Mouse (Mus musculus) cerebellum, adult (tissue): ENCODE results near the gene Glp2r.

ENCODE experiments used
- ATAC-seq: cut with Nextera tagmentation; 2 replicates; pipeline ENCODE4 v1.9.2; 2017; ENCODE audit warnings: mild to moderate bottlenecking, moderate library complexity, mixed read lengths; ENCODE audit not compliant: insufficient number of reproducible peaks, low FRiP score, low TSS enrichment

Glp2r gene

DNA sequence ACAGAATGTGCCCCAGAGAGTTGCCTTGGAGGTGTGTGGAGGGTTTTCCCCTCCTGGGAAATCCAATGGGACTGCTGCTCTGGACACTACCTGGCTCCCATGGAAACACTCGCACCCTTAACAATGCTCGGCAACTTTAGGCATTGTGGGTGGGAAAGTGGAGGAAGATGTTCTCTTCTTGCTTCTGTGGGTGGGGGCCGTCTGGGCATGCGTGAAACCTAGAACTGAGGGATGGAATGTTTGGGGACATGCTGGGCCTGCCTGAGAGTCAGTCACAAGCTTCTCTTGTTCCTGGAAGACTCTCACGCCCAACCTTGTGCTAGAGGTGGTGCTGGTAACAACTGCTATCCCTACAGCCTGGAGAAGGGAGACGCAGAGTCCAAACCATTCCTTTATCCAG is 106.0 kb downstream of the Glp2r start:
- no peak for ATAC-seq

GRCm38 (mm10) chr11:67664261-67664660 is 106.7 kb downstream of the Glp2r start:
- peak; percentile 73 for ATAC-seq

GRCm38 (mm10) chr11:67663437-67663836 is 107.5 kb downstream of the Glp2r start:
- ATAC-seq: no peak

GRCm38 (mm10) chr11:67661465-67661864 is 109.5 kb downstream of the Glp2r start:
- no peak for ATAC-seq

DNA sequence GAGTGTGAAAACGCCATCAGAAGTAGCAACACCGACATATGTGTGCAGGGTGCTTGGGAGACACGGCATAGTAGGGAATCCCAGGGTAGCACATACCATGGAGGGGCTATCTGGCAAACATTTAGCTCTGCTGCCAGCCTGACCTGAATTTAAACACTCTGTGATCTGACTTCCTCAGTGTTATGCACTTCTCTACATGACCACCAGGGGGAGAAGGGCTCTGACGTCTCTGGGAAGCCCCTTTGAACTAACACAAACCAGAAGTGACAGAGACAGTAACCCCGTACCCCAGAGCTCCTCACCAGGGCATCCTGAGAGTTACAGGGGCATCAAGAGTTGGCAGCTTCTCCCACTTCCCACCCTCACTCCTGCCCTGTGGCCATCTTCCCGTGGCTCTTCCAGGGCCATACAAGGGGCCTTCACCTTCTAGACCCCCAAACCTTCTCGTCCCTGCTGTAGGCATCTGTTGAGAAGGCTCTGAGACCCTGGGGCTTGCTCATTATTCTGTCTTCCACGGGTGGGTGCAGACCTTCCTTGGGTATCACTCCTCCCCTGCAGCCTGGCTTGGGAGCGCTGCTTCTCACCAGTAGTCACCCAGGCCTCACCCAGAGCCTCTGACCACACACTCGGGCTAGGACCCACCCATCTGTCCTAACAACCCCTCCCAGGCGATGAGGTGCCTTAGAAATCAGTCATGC is 113.1 kb downstream of the Glp2r start:
- ATAC-seq: no peak

DNA sequence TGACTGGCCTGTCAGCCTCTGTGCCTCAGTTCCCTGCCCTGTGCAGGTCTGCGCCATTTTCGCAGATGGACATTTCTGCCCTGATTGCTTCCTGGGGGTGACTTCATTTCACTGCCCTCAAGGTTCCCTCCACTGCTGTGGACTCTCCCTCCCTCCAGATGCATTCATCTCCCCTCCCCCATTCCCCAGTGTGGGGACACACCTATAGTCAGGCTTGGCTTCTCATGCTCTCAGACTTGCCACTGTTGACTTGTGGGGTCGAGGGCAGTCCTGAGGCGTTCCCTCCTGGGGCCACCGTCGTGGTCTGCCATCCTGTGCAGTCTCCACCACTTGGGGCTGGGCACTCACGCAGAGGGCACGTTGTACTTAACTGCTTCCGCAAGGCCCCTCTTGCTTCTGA is 114.1 kb downstream of the Glp2r start:
- ATAC-seq: no peak

- ATAC-seq: no peak
These were observed 114.6 kb downstream of the Glp2r start for GRCm38 (mm10) chr11:67656366-67656765.

GRCm38 (mm10) chr11:67655236-67655959 is 115.6 kb downstream of the Glp2r start:
- peak; percentile 34 for ATAC-seq

- ATAC-seq: no peak
These were observed 116.4 kb downstream of the Glp2r start for GRCm38 (mm10) chr11:67654514-67654913.

GRCm38 (mm10) chr11:67653521-67654090 is 117.3 kb downstream of the Glp2r start:
- no peak for ATAC-seq

GRCm38 (mm10) chr11:67652893-67653255 is 118.1 kb downstream of the Glp2r start:
- ATAC-seq: no peak

GRCm38 (mm10) chr11:67652194-67652892 is 118.6 kb downstream of the Glp2r start:
- ATAC-seq: peak; percentile 59

DNA sequence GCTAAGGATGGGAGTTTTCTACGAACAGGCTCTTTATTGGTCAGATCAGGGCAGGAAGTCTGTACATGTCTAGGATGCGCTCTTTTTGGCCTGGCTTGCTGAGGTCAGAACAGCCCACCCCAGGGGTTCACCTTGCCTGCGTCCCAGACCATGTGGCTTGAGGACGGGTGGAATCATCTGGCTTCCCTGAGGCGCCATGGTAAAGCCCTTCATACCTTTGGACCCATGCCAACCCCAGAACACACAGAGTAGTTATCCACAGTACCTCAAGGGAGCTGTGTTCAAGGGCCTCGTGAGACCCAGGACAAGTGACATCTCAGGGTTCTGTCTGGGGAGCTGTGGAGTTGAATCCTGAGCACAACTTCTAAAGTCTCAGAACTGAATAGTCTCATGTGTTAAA is 119.2 kb downstream of the Glp2r start:
- ATAC-seq: no peak

GRCm38 (mm10) chr11:67649971-67650707 is 120.8 kb downstream of the Glp2r start:
- no peak for ATAC-seq

- no peak for ATAC-seq
These were observed 122.1 kb downstream of the Glp2r start for GRCm38 (mm10) chr11:67648651-67649407.

GRCm38 (mm10) chr11:67647745-67648144 is 123.2 kb downstream of the Glp2r start:
- ATAC-seq: 0 out of 2 replicates have a peak, but pooled peaks have one; percentile 32

DNA sequence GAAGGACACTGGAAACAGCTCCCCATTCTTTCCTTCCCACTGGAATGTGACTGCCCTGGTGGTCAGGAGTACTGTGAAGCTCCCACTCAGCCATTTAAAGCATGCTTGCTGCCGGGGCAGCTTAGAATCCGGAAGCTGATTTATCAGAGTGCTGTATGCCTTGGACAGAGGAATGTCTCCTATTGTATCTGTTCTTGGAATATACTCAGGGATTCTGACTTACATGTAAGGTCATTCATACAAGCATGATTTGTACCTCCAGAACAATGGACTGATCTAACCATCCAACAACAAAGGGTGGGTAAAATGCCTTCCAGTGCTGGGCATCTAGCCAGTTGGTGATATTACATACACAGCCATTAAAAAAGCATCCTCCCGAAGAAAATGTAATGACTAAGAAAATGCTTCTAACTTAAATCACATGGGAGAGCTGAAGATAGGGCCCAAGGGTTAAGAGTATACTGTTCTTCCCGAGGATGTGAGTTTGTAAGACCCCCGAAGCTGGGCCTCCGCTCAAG is 126.3 kb downstream of the Glp2r start:
- ATAC-seq: no peak

DNA sequence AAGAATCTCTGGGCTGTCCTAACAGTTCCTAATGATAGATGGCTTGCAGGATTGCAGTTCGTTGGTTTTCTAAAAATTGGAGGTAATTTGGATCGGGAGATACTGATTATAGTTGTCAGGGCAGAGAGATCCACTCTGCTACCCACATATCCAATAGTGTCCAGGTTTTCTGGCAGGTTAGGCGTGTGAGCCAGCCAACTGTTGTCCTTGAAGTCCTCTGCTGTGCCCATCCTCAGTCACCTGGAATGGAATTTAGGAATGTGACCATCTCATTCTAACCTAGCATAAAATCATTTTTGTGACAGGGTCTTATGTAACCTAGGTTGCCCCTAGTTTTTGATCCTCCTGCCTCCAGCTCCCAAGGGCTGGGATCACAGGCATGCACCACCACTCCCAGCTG is 127.5 kb downstream of the Glp2r start:
- ATAC-seq: peak; percentile 67; the same call in 1 of the 2 replicates

GRCm38 (mm10) chr11:67642835-67643234 is 128.1 kb downstream of the Glp2r start:
- ATAC-seq: no peak
